Mouse (Mus musculus): ENCODE data around the gene Slc7a11. TPM values are rescaled to one million over a fixed set of nuclear protein-coding genes. Genes with fewer than 3 reads are reported as not detected.
A peak's percentile ranks its signal among the peaks of the same experiment; 100 is the strongest.

Slc7a11 gene
- polyA plus RNA-seq, 1 experiment = 3.4 TPM

DNA sequence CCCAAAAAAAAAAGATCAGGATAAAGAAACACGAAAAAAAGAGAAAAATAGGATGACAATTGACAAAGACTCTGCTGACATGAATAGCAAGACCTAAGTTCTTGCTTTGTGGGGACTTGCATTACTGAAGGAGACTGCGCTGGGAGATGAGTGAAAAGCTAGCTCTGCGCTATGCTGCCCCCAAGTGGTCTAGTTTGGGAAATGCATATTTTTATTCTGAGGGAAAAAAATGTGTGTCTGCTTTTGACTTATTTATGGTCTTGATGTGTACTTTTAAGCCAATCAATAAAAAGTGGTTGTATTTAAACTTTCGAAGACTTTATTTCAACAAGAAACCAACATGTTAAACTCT lies 142.5 kb downstream of the Slc7a11 start:
- no peak for TF ChIP-seq POLR2A (IDR thresholded peaks at IDR 0.05; ENCODE audit: borderline replicate concordance, extremely low read depth, insufficient read depth, insufficient read length, poor library complexity, severe bottlenecking)
- TF ChIP-seq CTCF (IDR thresholded peaks at IDR 0.05; ENCODE audit: borderline replicate concordance, extremely low read depth, insufficient read depth, insufficient read length) = peak; percentile 78; the same call in 1 of the 2 replicates

DNA sequence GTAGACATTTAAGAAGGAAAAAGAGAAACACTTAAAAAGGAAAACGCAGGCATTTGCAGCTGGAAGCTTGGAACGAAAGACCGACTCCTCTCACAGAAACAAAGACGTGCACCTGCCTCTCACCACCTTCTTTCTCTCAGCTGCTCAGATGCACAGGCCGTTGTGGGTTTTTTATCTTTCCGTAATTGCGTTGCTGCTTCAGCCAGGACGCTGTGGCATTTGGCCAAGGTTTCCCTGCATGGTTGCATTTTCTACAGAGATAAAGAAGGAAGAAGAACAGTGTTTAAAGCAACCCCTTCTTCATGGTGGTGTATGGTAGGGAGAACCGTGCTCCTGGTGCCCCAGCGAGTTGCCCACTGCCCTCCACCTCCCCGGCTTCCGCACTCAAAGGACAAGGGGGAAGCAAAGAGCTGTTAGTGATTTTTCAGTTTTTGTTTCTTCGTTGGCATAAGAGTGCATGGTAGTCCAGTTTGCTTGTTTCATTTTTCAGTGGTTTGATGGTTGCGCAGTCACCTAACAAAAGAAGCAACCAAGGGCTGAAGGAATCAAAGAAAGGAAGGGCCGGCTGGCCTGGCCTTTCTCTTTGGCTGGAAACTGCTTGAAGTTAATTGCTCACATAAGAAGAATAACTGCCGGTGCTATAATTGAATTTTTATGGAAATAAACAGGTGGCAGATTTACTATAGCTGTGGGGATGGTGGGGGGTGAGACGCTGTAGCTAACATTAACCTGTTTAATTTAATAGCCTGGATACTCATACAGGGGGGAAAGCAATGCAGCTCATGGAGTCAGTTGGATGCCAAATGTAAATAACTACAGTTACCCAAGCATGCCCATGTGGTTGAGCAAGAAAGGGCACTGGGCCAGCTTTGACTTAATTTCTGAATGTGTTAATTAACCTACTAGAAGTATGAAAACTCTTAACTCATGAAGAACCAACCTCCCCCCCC lies 143.1 kb downstream of the Slc7a11 start:
- peak; percentile 88 for DNase-seq (ENCODE audit: low read depth)
- no peak for TF ChIP-seq CTCF (IDR thresholded peaks at IDR 0.05; ENCODE audit: borderline replicate concordance, extremely low read depth, insufficient read depth, insufficient read length)

More for the DNA sequence above, 142.5 kb downstream of the Slc7a11 start:
- DNase-seq (ENCODE audit: low read depth) = peak; percentile 92

DNA sequence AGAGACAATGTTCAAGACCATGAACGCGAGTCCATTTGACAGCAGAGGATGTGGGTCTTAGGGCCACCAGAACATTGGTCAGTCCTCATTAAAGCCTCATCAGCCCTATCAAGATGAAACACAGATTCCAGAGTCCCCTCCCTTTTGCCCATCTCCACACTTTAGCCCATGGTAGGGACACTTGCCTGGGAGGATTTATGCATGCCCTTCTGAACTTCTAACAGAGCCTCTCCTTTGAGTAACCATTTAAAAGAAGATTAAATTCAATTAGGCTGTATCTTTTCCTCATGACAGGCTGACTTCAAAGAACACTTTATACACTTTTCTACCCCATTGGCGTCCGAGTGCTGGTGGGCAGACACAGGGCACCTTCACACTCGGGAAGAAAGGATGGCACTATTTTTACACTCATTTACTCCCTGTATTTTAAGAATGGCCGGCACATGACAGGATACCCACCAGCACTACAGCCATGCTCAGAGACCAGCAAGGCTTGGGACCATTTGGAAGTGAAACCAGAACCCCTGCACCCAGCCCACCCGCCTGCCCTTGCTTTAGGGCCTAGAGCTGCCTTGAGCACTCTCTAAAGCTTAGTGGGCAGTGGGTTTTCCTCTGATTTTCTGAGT lies 144.9 kb downstream of the Slc7a11 start:
- DNase-seq (ENCODE audit: low read depth) = peak; percentile 36
- TF ChIP-seq POLR2A (IDR thresholded peaks at IDR 0.05; ENCODE audit: borderline replicate concordance, extremely low read depth, insufficient read depth, insufficient read length, poor library complexity, severe bottlenecking) = no peak
- no peak for TF ChIP-seq CTCF (IDR thresholded peaks at IDR 0.05; ENCODE audit: borderline replicate concordance, extremely low read depth, insufficient read depth, insufficient read length)

DNA sequence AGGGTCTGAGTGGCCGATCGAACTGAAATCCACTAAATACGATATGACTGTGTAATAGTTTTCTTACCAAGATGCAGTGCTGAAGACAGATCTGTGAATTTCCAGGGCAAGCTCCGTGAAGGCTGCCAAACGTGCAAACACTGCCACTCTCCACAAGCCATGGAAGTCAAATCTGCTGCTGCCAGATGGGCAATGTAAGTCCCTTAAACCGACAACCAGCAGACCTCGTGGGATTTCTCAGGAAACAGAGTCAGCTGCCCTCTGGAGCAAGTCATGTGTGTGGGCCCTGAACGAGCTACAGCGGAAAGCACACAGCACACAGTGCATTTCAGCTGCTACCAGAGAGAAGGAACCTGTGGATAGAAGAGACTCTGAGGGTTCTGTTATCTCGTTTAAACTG lies 146.5 kb downstream of the Slc7a11 start:
- peak; percentile 54 for DNase-seq (ENCODE audit: low read depth)
- no peak for TF ChIP-seq CTCF (IDR thresholded peaks at IDR 0.05; ENCODE audit: borderline replicate concordance, extremely low read depth, insufficient read depth, insufficient read length)
- TF ChIP-seq POLR2A (IDR thresholded peaks at IDR 0.05; ENCODE audit: borderline replicate concordance, extremely low read depth, insufficient read depth, insufficient read length, poor library complexity, severe bottlenecking) = no peak

DNA sequence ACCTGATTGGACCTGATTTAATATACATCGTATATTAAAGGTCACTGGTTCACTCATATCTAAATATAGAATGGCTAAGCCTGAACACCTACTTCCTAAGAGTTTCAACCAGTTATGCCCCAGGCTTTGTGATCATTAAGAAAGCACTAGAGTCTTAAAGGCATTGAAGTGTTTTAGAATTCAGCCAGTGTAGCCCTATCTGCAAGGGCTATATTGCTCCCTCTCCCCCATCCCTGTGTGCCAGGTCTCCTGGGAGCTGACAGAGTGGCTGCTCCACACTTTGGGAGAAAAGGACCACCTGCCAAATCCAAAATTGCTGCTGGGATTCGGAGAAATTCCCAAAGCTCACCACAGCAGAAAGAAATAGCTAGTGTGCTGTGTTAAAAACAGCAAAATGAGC lies 168.4 kb downstream of the Slc7a11 start:
- peak; percentile 35 for DNase-seq (ENCODE audit: low read depth)
- TF ChIP-seq POLR2A (IDR thresholded peaks at IDR 0.05; ENCODE audit: borderline replicate concordance, extremely low read depth, insufficient read depth, insufficient read length, poor library complexity, severe bottlenecking) = no peak
- TF ChIP-seq CTCF (IDR thresholded peaks at IDR 0.05; ENCODE audit: borderline replicate concordance, extremely low read depth, insufficient read depth, insufficient read length) = no peak

DNA sequence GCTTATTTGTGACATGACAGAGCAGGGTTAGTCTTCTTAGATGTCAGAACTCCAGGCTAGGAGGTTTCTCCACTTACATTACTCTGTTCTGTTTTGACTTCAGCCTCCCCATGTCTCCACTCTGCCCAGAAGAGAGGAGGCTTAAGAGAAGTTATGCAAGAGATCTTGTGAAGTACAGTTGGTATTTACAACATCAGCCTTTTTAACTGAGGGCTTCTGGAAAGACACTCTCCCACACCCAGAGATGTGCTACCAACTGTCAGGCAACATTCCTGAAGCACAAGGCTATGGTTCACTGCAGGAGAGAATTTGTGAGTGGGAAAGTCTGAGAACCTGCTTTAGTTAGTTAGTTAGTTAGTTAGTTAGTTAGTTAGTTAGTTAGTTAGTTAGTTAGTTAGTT lies 171.2 kb downstream of the Slc7a11 start:
- TF ChIP-seq CTCF (IDR thresholded peaks at IDR 0.05; ENCODE audit: borderline replicate concordance, extremely low read depth, insufficient read depth, insufficient read length) = no peak
- no peak for TF ChIP-seq POLR2A (IDR thresholded peaks at IDR 0.05; ENCODE audit: borderline replicate concordance, extremely low read depth, insufficient read depth, insufficient read length, poor library complexity, severe bottlenecking)
- DNase-seq (ENCODE audit: low read depth) = no peak

DNA sequence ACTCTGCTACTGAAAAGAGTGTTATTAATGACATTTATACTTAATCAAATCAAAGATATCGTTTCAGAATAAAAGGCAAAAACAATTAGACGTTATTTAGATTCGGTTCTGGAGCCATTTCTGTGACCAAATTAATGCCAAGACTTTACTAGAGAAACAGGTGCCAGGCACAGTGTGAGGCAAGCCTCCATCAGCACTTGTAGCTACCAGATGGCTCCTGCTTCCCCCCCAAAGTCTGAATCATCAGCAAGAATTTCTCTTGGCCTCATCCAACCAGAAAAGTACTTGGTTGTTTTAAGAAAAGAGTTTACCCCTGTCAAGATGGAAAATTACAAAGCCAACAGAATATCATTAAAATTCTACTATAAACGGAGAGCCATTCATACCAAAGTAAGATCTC lies 173.7 kb downstream of the Slc7a11 start:
- no peak for TF ChIP-seq POLR2A (IDR thresholded peaks at IDR 0.05; ENCODE audit: borderline replicate concordance, extremely low read depth, insufficient read depth, insufficient read length, poor library complexity, severe bottlenecking)
- no peak for TF ChIP-seq CTCF (IDR thresholded peaks at IDR 0.05; ENCODE audit: borderline replicate concordance, extremely low read depth, insufficient read depth, insufficient read length)
- peak; percentile 47 for DNase-seq (ENCODE audit: low read depth)

DNA sequence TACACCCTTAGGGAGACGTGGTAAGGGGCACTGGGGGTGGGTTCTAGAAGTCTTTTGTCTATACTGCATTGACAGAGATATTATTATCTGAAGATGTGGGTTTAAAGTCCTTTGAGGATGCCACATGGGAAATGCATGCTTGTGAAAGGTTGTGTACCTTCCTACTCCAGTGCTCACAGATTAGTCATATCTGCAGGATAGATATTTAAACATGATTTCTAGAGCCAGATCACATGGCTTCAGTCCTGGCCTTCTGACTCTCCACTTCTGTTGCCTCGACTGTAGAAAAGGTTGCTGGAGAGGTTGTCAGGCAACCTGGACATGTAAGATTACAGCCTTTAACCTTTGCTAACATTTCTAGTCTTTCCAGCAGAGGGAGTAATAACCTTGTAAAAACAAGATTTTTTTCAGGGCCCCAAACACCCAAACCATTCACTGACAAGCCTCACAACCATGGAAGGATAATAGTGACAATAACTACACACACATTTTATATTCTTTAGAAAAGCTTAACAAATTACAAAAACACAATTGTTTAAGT lies 180.8 kb downstream of the Slc7a11 start:
- DNase-seq (ENCODE audit: low read depth) = no peak

DNA sequence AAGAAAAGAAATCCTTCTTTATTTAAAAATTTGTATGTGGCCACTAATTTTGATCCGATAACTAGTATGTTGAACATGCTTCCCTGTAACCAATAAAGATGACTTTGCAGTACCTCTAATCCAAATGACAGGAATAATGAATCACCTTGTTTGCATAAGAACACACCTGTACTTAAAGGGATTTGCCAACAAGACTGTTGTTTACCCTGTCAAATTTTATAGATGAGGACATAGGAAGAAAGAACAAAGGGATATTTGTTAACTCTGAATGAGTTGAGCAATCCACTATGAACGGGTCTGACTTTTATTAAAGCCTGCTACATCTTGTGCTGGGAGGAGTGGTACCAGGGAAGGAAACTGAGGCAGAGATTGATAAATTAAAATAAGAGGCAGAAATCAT lies 181.3 kb downstream of the Slc7a11 start:
- DNase-seq (ENCODE audit: low read depth) = no peak
- no peak for TF ChIP-seq CTCF (IDR thresholded peaks at IDR 0.05; ENCODE audit: borderline replicate concordance, extremely low read depth, insufficient read depth, insufficient read length)
- no peak for TF ChIP-seq POLR2A (IDR thresholded peaks at IDR 0.05; ENCODE audit: borderline replicate concordance, extremely low read depth, insufficient read depth, insufficient read length, poor library complexity, severe bottlenecking)

More for the DNA sequence above, 180.8 kb downstream of the Slc7a11 start:
- TF ChIP-seq CTCF (IDR thresholded peaks at IDR 0.05; ENCODE audit: borderline replicate concordance, extremely low read depth, insufficient read depth, insufficient read length) (no peak), POLR2A (IDR thresholded peaks at IDR 0.05; ENCODE audit: borderline replicate concordance, extremely low read depth, insufficient read depth, insufficient read length, poor library complexity, severe bottlenecking) (no peak)

DNA sequence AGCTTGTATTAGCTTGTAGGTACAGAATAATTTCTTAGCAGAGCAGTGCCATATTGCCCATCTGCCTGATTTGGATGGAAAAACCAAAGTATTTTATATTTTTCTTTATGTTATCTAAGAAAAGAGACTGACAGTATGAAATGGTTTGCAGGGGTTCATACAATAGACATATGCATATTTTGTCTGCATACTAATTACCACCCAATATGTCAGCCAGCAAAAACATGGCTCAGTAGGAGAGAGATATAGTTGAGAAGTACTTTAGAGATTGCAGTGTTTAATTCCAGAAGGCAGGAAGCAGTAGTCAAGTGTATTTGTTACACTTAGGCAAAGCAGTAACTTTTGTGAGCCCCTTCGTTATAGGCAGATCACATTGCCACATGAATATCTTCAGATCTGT lies 182.7 kb downstream of the Slc7a11 start:
- no peak for TF ChIP-seq CTCF (IDR thresholded peaks at IDR 0.05; ENCODE audit: borderline replicate concordance, extremely low read depth, insufficient read depth, insufficient read length)
- no peak for TF ChIP-seq POLR2A (IDR thresholded peaks at IDR 0.05; ENCODE audit: borderline replicate concordance, extremely low read depth, insufficient read depth, insufficient read length, poor library complexity, severe bottlenecking)
- peak; percentile 56 for DNase-seq (ENCODE audit: low read depth)

DNA sequence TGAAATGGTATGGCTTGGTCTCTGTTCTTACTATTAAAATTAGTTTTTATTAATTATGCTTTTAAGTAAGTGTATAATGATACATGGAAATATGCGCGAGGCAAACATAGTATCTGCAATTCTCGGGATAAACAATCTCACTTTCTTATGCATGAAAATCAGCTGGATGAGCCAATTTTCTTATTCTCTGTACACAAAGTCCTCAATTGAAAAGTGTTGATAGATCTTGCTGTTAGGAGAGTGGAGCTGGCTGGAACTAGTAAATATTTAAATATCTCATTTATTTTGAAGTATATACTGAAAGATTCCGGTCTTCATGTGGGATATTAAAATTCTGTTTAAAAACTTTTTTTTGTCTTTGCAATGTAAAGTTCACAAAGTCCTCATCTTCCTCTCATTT lies 184.6 kb downstream of the Slc7a11 start:
- no peak for DNase-seq (ENCODE audit: low read depth)
- TF ChIP-seq CTCF (IDR thresholded peaks at IDR 0.05; ENCODE audit: borderline replicate concordance, extremely low read depth, insufficient read depth, insufficient read length) = no peak
- no peak for TF ChIP-seq POLR2A (IDR thresholded peaks at IDR 0.05; ENCODE audit: borderline replicate concordance, extremely low read depth, insufficient read depth, insufficient read length, poor library complexity, severe bottlenecking)

Data from brain, embryonic 14.5 days (tissue).